Mouse (Mus musculus): Measurements from ENCODE around the gene Celf2.

GRCm38 (mm10) chr2:6923738-6924474 is 585.5 kb downstream of the Celf2 start:
- no peak for TF ChIP-seq CTCF (IDR thresholded peaks at IDR 0.05; ENCODE audit: extremely low read depth, insufficient read length, insufficient replicate concordance, low read depth, low read length)
- no peak for TF ChIP-seq POLR2A (IDR thresholded peaks at IDR 0.05; ENCODE audit: low read depth, low read length)
